Mouse (Mus musculus) cerebellum, adult 8-10 months (tissue): Measurements from ENCODE around the gene Gnmt.

Experiments
- DNase-seq: peaks from one replicate; pipeline ENCODE4 v3.0.0; 2022

The Gnmt gene

DNA sequence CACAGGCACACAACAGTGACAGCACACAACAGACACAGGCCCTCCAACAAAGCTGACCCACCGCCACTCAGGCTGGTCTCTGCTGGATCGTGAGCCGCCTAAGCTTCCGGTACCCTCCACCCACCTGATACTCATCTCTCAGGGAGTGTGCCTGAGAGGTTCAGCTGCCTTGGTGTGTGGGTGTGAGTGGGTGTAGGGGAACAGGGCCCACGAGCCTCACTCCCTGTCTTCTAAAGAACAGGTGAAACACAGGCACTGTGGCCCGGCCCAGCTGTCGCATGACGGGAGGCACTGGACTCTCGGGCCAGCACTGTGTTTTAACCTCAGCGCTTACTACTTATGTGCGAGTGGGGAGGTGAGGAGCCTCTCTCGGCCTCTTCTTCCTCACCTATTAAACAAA, 26.9 kb downstream of the Gnmt start:
- no peak for DNase-seq

- DNase-seq: no peak
These were observed 27.5 kb downstream of the Gnmt start for GRCm38 (mm10) chr17:46701489-46701888.

GRCm38 (mm10) chr17:46699912-46700311, 29.1 kb downstream of the Gnmt start:
- no peak for DNase-seq

- DNase-seq: no peak
These were observed 29.7 kb downstream of the Gnmt start for GRCm38 (mm10) chr17:46699245-46699644.

GRCm38 (mm10) chr17:46698515-46698914, 30.5 kb downstream of the Gnmt start:
- DNase-seq: no peak

GRCm38 (mm10) chr17:46694517-46695063, 34.4 kb downstream of the Gnmt start:
- DNase-seq: no peak

DNA sequence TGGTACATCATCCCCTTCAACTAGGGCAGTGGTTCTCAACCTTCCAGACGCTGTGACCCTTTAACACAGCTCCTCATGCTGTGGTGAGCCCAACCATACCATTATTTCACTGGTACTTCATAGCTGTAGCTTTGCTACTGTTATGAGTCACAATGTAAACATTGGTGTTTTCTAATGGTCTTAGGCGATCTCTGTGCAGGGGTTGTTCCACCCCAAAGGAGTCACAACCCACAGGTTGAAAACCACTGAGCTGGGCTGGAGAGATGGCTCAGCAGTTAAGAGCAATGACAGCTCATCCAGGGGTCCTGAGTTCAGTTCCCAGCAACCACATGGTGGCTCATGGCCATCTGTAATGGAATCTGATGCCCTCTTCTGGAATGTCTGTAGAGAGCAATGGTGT, 37.6 kb downstream of the Gnmt start:
- DNase-seq: no peak

GRCm38 (mm10) chr17:46690665-46691064, 38.3 kb downstream of the Gnmt start:
- DNase-seq: no peak

- DNase-seq: no peak
These were observed 43.1 kb downstream of the Gnmt start for GRCm38 (mm10) chr17:46685913-46686312.

DNA sequence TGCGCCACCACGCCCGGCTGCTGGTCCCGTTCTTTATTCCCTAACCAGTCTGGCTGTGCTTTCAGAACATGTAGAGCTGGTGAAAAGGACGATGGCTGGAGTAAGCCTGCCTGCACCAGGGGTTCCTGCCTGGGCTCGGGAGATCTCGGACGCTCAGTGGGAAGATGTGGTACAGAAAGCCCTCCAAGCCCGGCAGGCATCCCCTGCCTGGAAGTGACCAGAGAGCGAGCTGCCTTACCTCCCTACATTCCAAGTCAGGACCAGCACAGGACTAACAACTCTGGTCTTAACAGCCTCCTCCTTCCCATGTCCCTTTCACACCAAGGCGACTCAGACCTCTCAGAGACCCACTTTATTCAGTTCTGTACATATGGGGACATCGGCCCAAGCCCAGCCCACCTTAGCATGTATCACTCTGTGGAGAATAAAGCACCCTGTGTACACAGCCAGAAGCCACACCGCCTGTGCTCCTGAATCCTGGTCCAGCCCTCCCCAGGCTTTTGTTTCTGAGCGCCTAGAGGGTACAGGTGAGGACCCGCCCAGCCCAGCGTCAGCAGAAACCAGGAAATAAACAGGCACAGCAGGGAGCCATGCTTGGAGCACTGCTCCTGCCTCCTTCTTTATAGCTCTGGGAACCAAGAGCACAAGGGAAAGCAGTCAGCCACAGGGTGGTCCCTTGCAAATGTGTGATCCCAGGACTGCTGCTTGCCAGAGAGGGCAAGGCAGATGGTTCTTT, 46.1 kb downstream of the Gnmt start:
- no peak for DNase-seq

GRCm38 (mm10) chr17:46681466-46682118, 47.4 kb downstream of the Gnmt start:
- no peak for DNase-seq

DNA sequence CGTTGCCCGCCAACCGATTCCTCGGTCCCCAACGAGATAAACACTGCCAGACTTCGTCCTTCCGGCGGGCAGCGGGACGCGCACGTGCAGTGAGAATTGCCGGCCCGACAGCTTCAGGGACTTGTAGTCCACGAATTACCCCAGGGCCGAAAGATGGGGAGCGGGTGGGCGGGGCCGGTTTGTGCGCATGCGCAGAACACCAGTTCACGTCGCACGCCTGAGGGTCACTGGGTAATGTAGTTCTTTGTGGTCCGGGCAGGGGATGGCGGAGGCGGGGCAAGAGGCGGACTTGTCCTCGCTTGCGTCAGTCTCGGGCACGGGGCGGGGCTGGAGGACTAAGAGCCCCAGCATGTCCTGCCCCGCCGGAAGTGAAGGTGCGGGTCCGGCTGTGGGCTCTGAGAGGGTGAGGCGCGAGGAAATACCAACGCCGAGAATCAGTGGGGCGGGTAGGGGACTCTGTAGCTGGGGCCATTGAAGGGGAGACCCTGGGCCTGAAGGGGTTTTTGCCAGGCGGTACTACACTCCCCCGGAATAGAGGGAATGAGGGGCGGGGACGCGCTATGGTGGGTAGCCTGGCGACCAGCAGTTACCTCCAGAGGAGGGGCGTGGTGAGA, 48.1 kb downstream of the Gnmt start, which contains the start of gene Klhdc3:
Gene Klhdc3, minus strand, starts transcription at position 155 of the 614 bp plus-strand sequence.
- peak; percentile 96 for DNase-seq

DNA sequence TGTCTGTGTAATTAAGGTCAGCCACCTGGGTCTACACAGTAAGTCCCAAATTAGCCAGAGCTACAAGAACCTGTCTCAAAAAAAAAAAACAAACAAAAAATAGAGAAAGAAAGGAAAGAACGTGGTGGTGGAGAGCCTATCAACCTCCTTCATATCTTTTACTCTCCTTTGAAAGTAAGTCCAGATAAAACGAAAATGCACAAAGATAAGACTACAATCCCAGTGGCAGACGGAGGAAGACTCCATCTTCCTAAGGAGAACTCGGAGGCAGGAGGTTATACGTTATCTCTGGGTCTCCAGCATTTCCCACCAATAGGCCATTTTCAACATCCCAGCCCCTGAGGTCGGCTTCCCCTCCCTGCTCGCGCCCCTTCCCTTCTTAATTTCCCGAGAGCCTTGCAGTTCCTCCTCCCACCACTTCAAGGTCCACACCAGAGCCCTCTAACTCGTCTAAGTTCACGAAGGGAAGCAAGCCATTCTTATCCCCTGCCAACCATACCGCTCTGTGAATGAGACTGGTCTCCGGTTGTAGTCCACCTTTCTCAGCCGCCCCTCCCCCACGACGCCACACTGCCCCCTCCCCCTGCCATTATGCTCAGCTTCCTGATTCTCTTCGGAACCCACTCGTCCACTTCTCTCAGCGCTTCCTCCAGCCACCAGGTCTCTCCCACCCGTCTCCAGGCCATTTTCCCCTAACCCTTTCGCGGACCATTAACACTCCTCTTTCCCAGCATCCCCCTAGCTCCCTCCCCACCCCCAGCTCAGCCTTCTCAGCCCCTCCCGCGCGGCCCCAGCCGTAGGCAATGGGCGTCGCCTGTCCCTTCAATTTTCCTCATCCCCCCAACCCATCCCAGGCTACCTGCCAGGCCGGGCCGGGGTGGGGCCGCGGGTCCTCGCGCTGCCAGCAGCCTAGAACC, 48.9 kb downstream of the Gnmt start:
- DNase-seq: no peak

- no peak for DNase-seq
These were observed 50.1 kb downstream of the Gnmt start for GRCm38 (mm10) chr17:46678911-46679310.

GRCm38 (mm10) chr17:46678416-46678815, 50.6 kb downstream of the Gnmt start, which contains the start of gene Mea1:
Gene Mea1, plus strand, starts transcription at chr17:46678793.
- DNase-seq: no peak
